Mouse (Mus musculus): ENCODE data around the gene Plekhn1. TPM values are rescaled to one million over a fixed set of nuclear protein-coding genes. Genes with fewer than 3 reads are reported as not detected.

Plekhn1 gene
- polyA plus RNA-seq, 1 experiment, result 78.1 TPM

- Histone ChIP-seq H3K4me3 (replicated peaks; ENCODE audit: extremely low read depth, low read depth, low read length) (no peak overlapping the region), H3K4me1 (ENCODE audit: control insufficient read depth, insufficient read depth, low read length) (peaks cover 17% of the 10 kb centered on the region)
- 80% methylated on average over 5 of the region's 5 CpGs for WGBS
- TF ChIP-seq CTCF (IDR thresholded peaks at IDR 0.05; ENCODE audit: insufficient read depth, low read length), result no peak
- TF ChIP-seq POLR2A (IDR thresholded peaks at IDR 0.05; ENCODE audit: borderline replicate concordance, extremely low read depth, low read depth, low read length), result no peak
- DNase-seq, result no peak
Observed at GRCm38 (mm10) chr4:156188162-156188810, 46.4 kb downstream of the Plekhn1 start.

- H3K4me3 ChIP-seq (replicated peaks; ENCODE audit: extremely low read depth, low read depth, low read length), result no peak overlapping the region
- TF ChIP-seq POLR2A (IDR thresholded peaks at IDR 0.05; ENCODE audit: borderline replicate concordance, extremely low read depth, low read depth, low read length), result no peak
- TF ChIP-seq CTCF (IDR thresholded peaks at IDR 0.05; ENCODE audit: insufficient read depth, low read length), result no peak
- DNase-seq, result no peak
- H3K4me1 ChIP-seq (ENCODE audit: control insufficient read depth, insufficient read depth, low read length), result peaks cover 17% of the 10 kb centered on the region
- 40% methylated on average over 31 of the region's 31 CpGs for WGBS
Observed at GRCm38 (mm10) chr4:156185950-156186850, 48.5 kb downstream of the Plekhn1 start.

GRCm38 (mm10) chr4:156185456-156185949 is 49.2 kb downstream of the Plekhn1 start:
- DNase-seq, result no peak
- Histone ChIP-seq H3K4me3 (replicated peaks; ENCODE audit: extremely low read depth, low read depth, low read length) (no peak overlapping the region), H3K4me1 (ENCODE audit: control insufficient read depth, insufficient read depth, low read length) (peaks cover 17% of the 10 kb centered on the region)
- WGBS, result 88% methylated on average over 13 of the region's 13 CpGs
- TF ChIP-seq CTCF (IDR thresholded peaks at IDR 0.05; ENCODE audit: insufficient read depth, low read length), result no peak
- TF ChIP-seq POLR2A (IDR thresholded peaks at IDR 0.05; ENCODE audit: borderline replicate concordance, extremely low read depth, low read depth, low read length), result no peak

GRCm38 (mm10) chr4:156184291-156184954 is 50.2 kb downstream of the Plekhn1 start:
- TF ChIP-seq POLR2A (IDR thresholded peaks at IDR 0.05; ENCODE audit: borderline replicate concordance, extremely low read depth, low read depth, low read length), result no peak
- TF ChIP-seq CTCF (IDR thresholded peaks at IDR 0.05; ENCODE audit: insufficient read depth, low read length), result no peak
- H3K4me1 ChIP-seq (ENCODE audit: control insufficient read depth, insufficient read depth, low read length), result peaks cover 17% of the 10 kb centered on the region
- no peak for DNase-seq
- no peak overlapping the region for H3K4me3 ChIP-seq (replicated peaks; ENCODE audit: extremely low read depth, low read depth, low read length)
- 62% methylated on average over 7 of the region's 7 CpGs for WGBS

- no peak for TF ChIP-seq CTCF (IDR thresholded peaks at IDR 0.05; ENCODE audit: insufficient read depth, low read length)
- no peak for TF ChIP-seq POLR2A (IDR thresholded peaks at IDR 0.05; ENCODE audit: borderline replicate concordance, extremely low read depth, low read depth, low read length)
Observed at GRCm38 (mm10) chr4:156183747-156184146, 50.9 kb downstream of the Plekhn1 start.

GRCm38 (mm10) chr4:156177630-156178029 is 57.0 kb downstream of the Plekhn1 start:
- no peak for DNase-seq
- 89% methylated on average over 9 of the region's 9 CpGs for WGBS
- TF ChIP-seq CTCF (IDR thresholded peaks at IDR 0.05; ENCODE audit: insufficient read depth, low read length) (no peak), POLR2A (IDR thresholded peaks at IDR 0.05; ENCODE audit: borderline replicate concordance, extremely low read depth, low read depth, low read length) (no peak)
- Histone ChIP-seq H3K4me3 (replicated peaks; ENCODE audit: extremely low read depth, low read depth, low read length) (no peak overlapping the region), H3K4me1 (ENCODE audit: control insufficient read depth, insufficient read depth, low read length) (no peaks in the 10 kb centered on the region)

More at GRCm38 (mm10) chr4:156183747-156184146, 50.9 kb downstream of the Plekhn1 start:
- Histone ChIP-seq H3K4me1 (ENCODE audit: control insufficient read depth, insufficient read depth, low read length) (peaks cover 14% of the 10 kb centered on the region), H3K4me3 (replicated peaks; ENCODE audit: extremely low read depth, low read depth, low read length) (no peak overlapping the region)
- WGBS, result 64% methylated on average over 5 of the region's 5 CpGs
- DNase-seq, result no peak

- TF ChIP-seq CTCF (IDR thresholded peaks at IDR 0.05; ENCODE audit: insufficient read depth, low read length), result no peak
- TF ChIP-seq POLR2A (IDR thresholded peaks at IDR 0.05; ENCODE audit: borderline replicate concordance, extremely low read depth, low read depth, low read length), result no peak
- no peak for DNase-seq
- 94% methylated on average over 11 of the region's 11 CpGs for WGBS
- no peak overlapping the region for H3K4me3 ChIP-seq (replicated peaks; ENCODE audit: extremely low read depth, low read depth, low read length)
- H3K4me1 ChIP-seq (ENCODE audit: control insufficient read depth, insufficient read depth, low read length), result no peaks in the 10 kb centered on the region
Observed at GRCm38 (mm10) chr4:156171828-156172227, 62.8 kb downstream of the Plekhn1 start.

Other genes with a start within 250 kb of the Plekhn1 start
- gene B3galt6, start 242.2 kb downstream of the Plekhn1 start, polyA plus RNA-seq (2012; rRNA removed), result 6.1 and 7.4 TPM in 2 replicates
- 54.3 and 63.6 TPM in 2 replicates for gene Sdf4, start 242.0 kb downstream of the Plekhn1 start, polyA plus RNA-seq (2012; rRNA removed)
- 5.4 and 7.3 TPM in 2 replicates for gene Tnfrsf4, start 221.0 kb downstream of the Plekhn1 start, polyA plus RNA-seq (2012; rRNA removed)
- 4.3 and 5.2 TPM in 2 replicates for gene Tnfrsf18, start 208.7 kb downstream of the Plekhn1 start, polyA plus RNA-seq (2012; rRNA removed)
- 5.8 and 7.2 TPM in 2 replicates for gene Ttll10, start 175.4 kb downstream of the Plekhn1 start, polyA plus RNA-seq (2012; rRNA removed)
- 13.8 and 16.3 TPM in 2 replicates for gene 9430015G10Rik, start 124.9 kb downstream of the Plekhn1 start, polyA plus RNA-seq (2012; rRNA removed)
- gene Rnf223, start 104.3 kb downstream of the Plekhn1 start, polyA plus RNA-seq (2012; rRNA removed), result 0.32 and 2.7 TPM in 2 replicates
- gene Agrn, start 37.4 kb downstream of the Plekhn1 start, polyA plus RNA-seq (2012; rRNA removed), result 190 and 214 TPM in 2 replicates
- gene Isg15, start 34.0 kb downstream of the Plekhn1 start, polyA plus RNA-seq (2012; rRNA removed), result 8.1 and 12.2 TPM in 2 replicates
- 4.6 and 5.1 TPM in 2 replicates for gene AW011738, start 31.6 kb downstream of the Plekhn1 start, polyA plus RNA-seq (2012; rRNA removed)
- gene Perm1, start 19.0 kb downstream of the Plekhn1 start, polyA plus RNA-seq (2012; rRNA removed), result 2.0 and 6.0 TPM in 2 replicates
- 44.1 and 54.6 TPM in 2 replicates for gene Noc2l, start 1.2 kb upstream of the Plekhn1 start, polyA plus RNA-seq (2012; rRNA removed)
- gene Samd11, start 20.8 kb upstream of the Plekhn1 start, polyA plus RNA-seq (2012; rRNA removed), result 0.22 and 2.9 TPM in 2 replicates
- gene Vmn2r-ps159, start 96.2 kb upstream of the Plekhn1 start, polyA plus RNA-seq (2012; rRNA removed), result not detected in 2 replicates

Data from lung, adult 2 months (tissue).